ENCODE assay signal across 8 mouse cellular contexts in genomic region chr14:29178695-29179396, GRCm38 (mm10).
DNase-seq lines count a peak whose midpoint lies in the region; ATAC-seq and TF ChIP-seq lines count a peak whose summit lies in the region.

No protein-coding gene starts in this region.

- TF ChIP-seq CTCF in gastrocnemius, adult 2 months (IDR thresholded peaks at IDR 0.05) = no peak

- no peaks in the 10 kb centered on the region for H3K36me3 ChIP-seq in embryonic facial prominence, embryonic 10.5 days (replicated peaks)
- no peaks in the 10 kb centered on the region for H3K36me3 ChIP-seq in hindbrain, embryonic 13.5 days

- H3K4me3 ChIP-seq in gastrocnemius, adult 2 months = peak overlapping the region; percentile 40
- H3K4me3 ChIP-seq in embryonic facial prominence, embryonic 10.5 days = no peak overlapping the region
- no peak overlapping the region for H3K4me3 ChIP-seq in hindbrain, embryonic 13.5 days

- no peaks in the 10 kb centered on the region for H3K9me3 ChIP-seq in embryonic facial prominence, embryonic 10.5 days
- H3K9me3 ChIP-seq in hindbrain, embryonic 13.5 days = no peaks in the 10 kb centered on the region

- peak; percentile 23 for DNase-seq in gastrocnemius, adult 2 months
- DNase-seq in gastrocnemius, adult 18-20 months (ENCODE audit: low spot score) = no peak
- peak; percentile 59 for DNase-seq in embryonic facial prominence, embryonic 10.5 days (ENCODE audit: low spot score)
- DNase-seq in mesoderm, embryonic 11.5 days (ENCODE audit: low read depth, low spot score) = peak; percentile 74
- DNase-seq in yolk sac, embryonic 10.5 days (ENCODE audit: low spot score) = peak; percentile 26
- DNase-seq in spleen, postnatal 36 days (ENCODE audit: low spot score in 2 of 2) = no peak
- DNase-seq in c-Kit-positive CD71-positive TER-119-positive erythroid progenitor cells, embryonic 14.5 days (ENCODE audit: low spot score) = no peak

- peak; percentile 89 for ATAC-seq in hindbrain, embryonic 13.5 days (ENCODE audit: low FRiP score)

- peak overlapping the region; percentile 2; the same call in 1 of the 2 replicates for H3K27ac ChIP-seq in gastrocnemius, adult 2 months
- H3K27ac ChIP-seq in embryonic facial prominence, embryonic 10.5 days (replicated peaks) = no peak overlapping the region
- peak overlapping the region; percentile 76 for H3K27ac ChIP-seq in hindbrain, embryonic 13.5 days

- WGBS in embryonic facial prominence, embryonic 10.5 days = 52% methylated on average over 15 of the region's 15 CpGs
- 6% methylated on average over 15 of the region's 15 CpGs for WGBS in hindbrain, embryonic 13.5 days

- peaks cover 17% of the 10 kb centered on the region for H3K4me1 ChIP-seq in embryonic facial prominence, embryonic 10.5 days
- peaks cover 16% of the 10 kb centered on the region for H3K4me1 ChIP-seq in hindbrain, embryonic 13.5 days (replicated peaks)

- no peak overlapping the region for H3K9ac ChIP-seq in hindbrain, embryonic 13.5 days

- intact Hi-C loops in gastrocnemius, adult 2 months (cut with DNase I) = loop anchor here (1.0 kb wide), 1 partner anchor 49 kb away; no protein-coding TSS in a partner anchor

- H3K27me3 ChIP-seq in embryonic facial prominence, embryonic 10.5 days (replicated peaks; ENCODE audit: low read depth, poor library complexity, severe bottlenecking) = no peaks in the 10 kb centered on the region
- H3K27me3 ChIP-seq in hindbrain, embryonic 13.5 days = peaks cover 8% of the 10 kb centered on the region; the same call in 1 of the 2 replicates

- peak overlapping the region; percentile 22; the same call in 1 of the 2 replicates for H3K4me2 ChIP-seq in hindbrain, embryonic 13.5 days

Comparison
In these comparisons a context has a peak if more than half of its experiments do, and no peak if none do; other contexts are left out.
1. DNase-seq: peak in gastrocnemius, adult 2 months (single experiment), embryonic facial prominence, embryonic 10.5 days (single experiment), mesoderm, embryonic 11.5 days (single experiment) and yolk sac, embryonic 10.5 days (single experiment); none in gastrocnemius, adult 18-20 months (single experiment), spleen, postnatal 36 days (0 of 2) and c-Kit-positive CD71-positive TER-119-positive erythroid progenitor cells, embryonic 14.5 days (single experiment).